Mouse (Mus musculus): ENCODE measurements around the gene Ambra1. TPM values are rescaled to one million over a fixed set of nuclear protein-coding genes. Genes with fewer than 3 reads are reported as not detected.

Ambra1 gene
- total and polyA plus RNA-seq, 3 experiments = 15.8 to 27.1 (median 21.9) TPM

GRCm38 (mm10) chr2:91913328-91914110, 183.6 kb downstream of the Ambra1 start:
- Histone ChIP-seq H3K4me2 (ENCODE audit: insufficient read depth, low read depth, poor library complexity, severe bottlenecking) (no peak overlapping the region), H3K9me3 (replicated peaks; ENCODE audit: low read length) (no peaks in the 10 kb centered on the region), H3K27ac (ENCODE audit: insufficient read depth, low read depth) (no peak overlapping the region), H3K9ac (ENCODE audit: insufficient read depth, low read depth) (no peak overlapping the region), H3K79me2 (replicated peaks; ENCODE audit: control insufficient read depth, extremely low read depth, insufficient read depth, poor library complexity, severe bottlenecking) (no peaks in the 10 kb centered on the region), H3K4me1 (ENCODE audit: control insufficient read depth in 1 of 2, insufficient read depth in 2 of 2) (no peaks in the 10 kb centered on the region), H3K27me3 (replicated peaks) (no peaks in the 10 kb centered on the region), H3K4me3 (replicated peaks in 1 of 3; ENCODE audit: low read depth in 2 of 3, low read length in 2 of 3, poor library complexity in 1 of 3) (no peak overlapping the region), H3K36me3 (replicated peaks in 1 of 2; ENCODE audit: control insufficient read depth in 1 of 2, insufficient read depth in 1 of 2, low read length in 1 of 2) (peaks cover 68 to 98% of the 10 kb centered on the region in 2 experiments)
- TF ChIP-seq ZC3H11A (IDR thresholded peaks at IDR 0.05; ENCODE audit: low read depth, low read length) = no peak
- no peak for TF ChIP-seq CHD1 (IDR thresholded peaks at IDR 0.05; ENCODE audit: low read depth, low read length)
- no peak for TF ChIP-seq JUN (IDR thresholded peaks at IDR 0.05; ENCODE audit: insufficient read depth, low read depth, low read length)
- TF ChIP-seq E2F4 (IDR thresholded peaks at IDR 0.05; ENCODE audit: insufficient replicate concordance, low read depth, low read length) = no peak
- TF ChIP-seq RAD21 (IDR thresholded peaks at IDR 0.05; ENCODE audit: low read depth, low read length) = no peak
- no peak for TF ChIP-seq ZNF384 (IDR thresholded peaks at IDR 0.05; ENCODE audit: low read depth, low read length)
- TF ChIP-seq ETS1 (conservative IDR thresholded peaks at IDR 0.05; ENCODE audit: low read depth, low read length) = no peak
- TF ChIP-seq SIN3A (IDR thresholded peaks at IDR 0.05; ENCODE audit: low read length) = no peak
- TF ChIP-seq IRF4 (IDR thresholded peaks at IDR 0.05; ENCODE audit: low read depth, low read length) = no peak
- no peak for TF ChIP-seq UBTF (IDR thresholded peaks at IDR 0.05; ENCODE audit: low read depth, low read length)
- no peak for TF ChIP-seq SMC3 (IDR thresholded peaks at IDR 0.05; ENCODE audit: low read depth, low read length)
- no peak for TF ChIP-seq JUND (conservative IDR thresholded peaks at IDR 0.05; ENCODE audit: low read depth, low read length)
- TF ChIP-seq ZKSCAN1 (IDR thresholded peaks at IDR 0.05; ENCODE audit: borderline replicate concordance, low read depth, low read length) = no peak
- no peak for TF ChIP-seq NRF1 (IDR thresholded peaks at IDR 0.05; ENCODE audit: low read depth, low read length)
- no peak for TF ChIP-seq ELF1 (IDR thresholded peaks at IDR 0.05; ENCODE audit: low read depth, low read length)
- no peak for TF ChIP-seq MYC (IDR thresholded peaks at IDR 0.05; ENCODE audit: low read depth, low read length)
- TF ChIP-seq POLR2AphosphoS2 (IDR thresholded peaks at IDR 0.05; ENCODE audit: low read depth, low read length) = no peak
- no peak for TF ChIP-seq CTCF (conservative IDR thresholded peaks at IDR 0.05 in 1 of 2, IDR thresholded peaks at IDR 0.05 in 1 of 2; ENCODE audit: low read depth in 2 of 2, low read length in 2 of 2)
- no peak for DNase-seq (ENCODE audit: extremely low read depth)
- in situ Hi-C loops (cut with MboI; ENCODE audit: low pct_ligation_motif_present, low pct_unique_long_range_greater_than_20kb, low sequenced_read_pairs) = no loop called here
- dilution Hi-C loops (cut with MboI; ENCODE audit: extremely low pct_ligation_motif_present, extremely low pct_unique_long_range_greater_than_20kb, low sequenced_read_pairs) = no loop called here

- TF ChIP-seq HCFC1 (IDR thresholded peaks at IDR 0.05; ENCODE audit: low read depth, low read length) (no peak), POLR2AphosphoS2 (IDR thresholded peaks at IDR 0.05; ENCODE audit: low read depth, low read length) (no peak), MAZ (IDR thresholded peaks at IDR 0.05; ENCODE audit: low read depth, low read length) (no peak), ELF1 (IDR thresholded peaks at IDR 0.05; ENCODE audit: low read depth, low read length) (no peak), USF2 (conservative IDR thresholded peaks at IDR 0.05; ENCODE audit: low read depth, low read length) (no peak), ZMIZ1 (IDR thresholded peaks at IDR 0.05; ENCODE audit: low read depth, low read length) (no peak), GABPA (IDR thresholded peaks at IDR 0.05; ENCODE audit: insufficient replicate concordance, low read depth, low read length) (no peak), BHLHE40 (IDR thresholded peaks at IDR 0.05; ENCODE audit: low read depth, low read length) (no peak), JUND (conservative IDR thresholded peaks at IDR 0.05; ENCODE audit: low read depth, low read length) (no peak), MAFK (IDR thresholded peaks at IDR 0.05; ENCODE audit: insufficient replicate concordance, low read length) (no peak), IRF4 (IDR thresholded peaks at IDR 0.05; ENCODE audit: low read depth, low read length) (no peak), RAD21 (IDR thresholded peaks at IDR 0.05; ENCODE audit: low read depth, low read length) (no peak), JUN (IDR thresholded peaks at IDR 0.05; ENCODE audit: insufficient read depth, low read depth, low read length) (no peak), NELFE (IDR thresholded peaks at IDR 0.05; ENCODE audit: low read depth, low read length) (no peak), UBTF (IDR thresholded peaks at IDR 0.05; ENCODE audit: low read depth, low read length) (no peak), CHD2 (IDR thresholded peaks at IDR 0.05; ENCODE audit: low read length) (no peak), CHD1 (IDR thresholded peaks at IDR 0.05; ENCODE audit: low read depth, low read length) (no peak), SMC3 (IDR thresholded peaks at IDR 0.05; ENCODE audit: low read depth, low read length) (no peak), MYC (IDR thresholded peaks at IDR 0.05; ENCODE audit: low read depth, low read length) (no peak), POLR2A (IDR thresholded peaks at IDR 0.05; ENCODE audit: low read depth, low read length) (no peak)
- Histone ChIP-seq H3K27ac (ENCODE audit: insufficient read depth, low read depth) (no peak overlapping the region), H3K4me1 (ENCODE audit: control insufficient read depth in 1 of 2, insufficient read depth in 2 of 2) (peaks cover 3 to 4% of the 10 kb centered on the region in 2 experiments; a peak in 3 of 4 replicates), H3K4me3 (replicated peaks in 1 of 3; ENCODE audit: low read depth in 2 of 3, low read length in 2 of 3, poor library complexity in 1 of 3) (no peak overlapping the region), H3K79me2 (replicated peaks; ENCODE audit: control insufficient read depth, extremely low read depth, insufficient read depth, poor library complexity, severe bottlenecking) (no peaks in the 10 kb centered on the region), H3K36me3 (replicated peaks in 1 of 2; ENCODE audit: control insufficient read depth in 1 of 2, insufficient read depth in 1 of 2, low read length in 1 of 2) (peaks cover 50 to 87% of the 10 kb centered on the region in 2 experiments), H3K27me3 (replicated peaks) (no peaks in the 10 kb centered on the region), H3K9ac (ENCODE audit: insufficient read depth, low read depth) (no peak overlapping the region), H3K9me3 (replicated peaks; ENCODE audit: low read length) (no peaks in the 10 kb centered on the region), H3K4me2 (ENCODE audit: insufficient read depth, low read depth, poor library complexity, severe bottlenecking) (no peak overlapping the region)
- in situ Hi-C loops (cut with MboI; ENCODE audit: low pct_ligation_motif_present, low pct_unique_long_range_greater_than_20kb, low sequenced_read_pairs) (no loop called here), dilution Hi-C loops (cut with MboI; ENCODE audit: extremely low pct_ligation_motif_present, extremely low pct_unique_long_range_greater_than_20kb, low sequenced_read_pairs) (no loop called here)
- no peak for DNase-seq (ENCODE audit: extremely low read depth)
These were observed 186.5 kb downstream of the Ambra1 start for GRCm38 (mm10) chr2:91916346-91916977.
